ENCODE assay signal across 8 mouse cellular contexts in the genomic region with DNA sequence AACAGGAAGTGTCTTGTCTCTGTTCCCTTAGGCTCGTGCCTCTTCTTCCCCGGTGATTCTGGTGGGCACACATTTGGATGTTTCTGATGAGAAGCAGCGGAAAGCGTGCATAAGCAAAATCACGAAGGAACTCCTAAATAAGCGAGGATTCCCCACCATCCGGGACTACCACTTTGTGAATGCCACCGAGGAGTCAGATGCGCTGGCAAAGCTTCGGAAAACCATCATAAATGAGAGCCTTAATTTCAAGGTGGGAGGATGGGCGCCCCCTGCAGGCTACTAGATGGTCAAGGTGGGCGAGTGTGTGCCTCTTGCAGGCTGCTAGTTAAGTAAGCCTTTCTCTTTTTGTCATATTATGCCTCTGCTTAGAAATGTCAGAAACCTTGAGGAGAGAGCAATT.
DNase-seq lines count a peak whose midpoint lies in the region; ATAC-seq and TF ChIP-seq lines count a peak whose summit lies in the region.
"Had no signal": no experiment of that assay in that cellular context is flagged by ENCODE, and none has a peak within 500 bp of the region (broad histone marks: within the 10 kb centered on the region; RNA-seq: fewer than 3 reads in every experiment).

No protein-coding gene starts in this region.

- no peaks in the 10 kb centered on the region for H3K27me3 ChIP-seq in liver, embryonic 14.5 days (ENCODE audit: control insufficient read depth, insufficient read depth, low read length)
- no peaks in the 10 kb centered on the region for H3K27me3 ChIP-seq in liver, embryonic 11.5 days (replicated peaks; ENCODE audit: control insufficient read depth, insufficient read depth, low read length)
- H3K27me3 ChIP-seq: liver, embryonic 13.5 days had no signal

- no peak overlapping the region for H3K27ac ChIP-seq in liver, embryonic 14.5 days
- no peak overlapping the region for H3K27ac ChIP-seq in liver, embryonic 11.5 days (ENCODE audit: low read depth, low read length)
- H3K27ac ChIP-seq: liver, embryonic 13.5 days had no signal

- peak; percentile 49 for TF ChIP-seq CTCF in liver, embryonic 14.5 days (IDR thresholded peaks at IDR 0.05; ENCODE audit: low read depth)

- no peak overlapping the region for H3K9ac ChIP-seq in liver, embryonic 14.5 days (replicated peaks)
- no peak overlapping the region for H3K9ac ChIP-seq in liver, embryonic 11.5 days (ENCODE audit: low read depth, low read length)
- H3K9ac ChIP-seq: liver, embryonic 13.5 days had no signal

- H3K9me3 ChIP-seq in liver, embryonic 14.5 days (ENCODE audit: control insufficient read depth, low read length) = no peaks in the 10 kb centered on the region
- H3K9me3 ChIP-seq in liver, embryonic 11.5 days (ENCODE audit: control insufficient read depth, low read length) = no peaks in the 10 kb centered on the region
- H3K9me3 ChIP-seq: liver, embryonic 13.5 days had no signal

- DNase-seq in liver, embryonic 14.5 days (ENCODE audit: low read depth in 3 of 3, low spot score in 3 of 3) = no peak
- no peak for DNase-seq in liver, embryonic 11.5 days (ENCODE audit: low spot score)
- DNase-seq in adrenal gland, postnatal 14 days = peak; percentile 61
- peak; percentile 68 to 84 for DNase-seq in cerebellum, postnatal 14 days
- DNase-seq in layer of hippocampus, adult 18-20 months (ENCODE audit: low spot score in 2 of 2) = peak; percentile 45 to 76
- DNase-seq in mesoderm, embryonic 11.5 days (ENCODE audit: low read depth, low spot score) = peak; percentile 34
- DNase-seq: liver, embryonic 13.5 days had no signal

- TF ChIP-seq EP300 in liver, embryonic 14.5 days (IDR thresholded peaks at IDR 0.05; ENCODE audit: low read depth) = no peak

- H3K36me3 ChIP-seq in liver, embryonic 14.5 days (replicated peaks; ENCODE audit: control insufficient read depth, insufficient read depth, low read depth) = no peaks in the 10 kb centered on the region
- H3K36me3 ChIP-seq in liver, embryonic 11.5 days (ENCODE audit: control insufficient read depth, insufficient read depth, low read length) = no peaks in the 10 kb centered on the region
- H3K36me3 ChIP-seq: liver, embryonic 13.5 days had no signal

- no peak for ATAC-seq in liver, embryonic 14.5 days (ENCODE audit: insufficient read depth)
- ATAC-seq in liver, embryonic 11.5 days (replicated peaks; ENCODE audit: low FRiP score) = no peak
- no peak for ATAC-seq in monocyte, adult 5-6 weeks (replicated peaks; ENCODE audit: insufficient number of reproducible peaks, low FRiP score, low TSS enrichment, poor library complexity, severe bottlenecking)

- WGBS in liver, embryonic 14.5 days (ENCODE audit: insufficient replicate concordance) = 50% methylated on average over 12 of the region's 12 CpGs
- 64% methylated on average over 12 of the region's 12 CpGs for WGBS in liver, embryonic 11.5 days

- no peak overlapping the region for H3K4me3 ChIP-seq in liver, embryonic 14.5 days (ENCODE audit: insufficient read depth in 1 of 2, low read depth in 2 of 2, low read length in 2 of 2)
- H3K4me3 ChIP-seq in liver, embryonic 11.5 days (ENCODE audit: low read depth, low read length) = no peak overlapping the region
- H3K4me3 ChIP-seq: liver, embryonic 13.5 days had no signal

- H3K4me1 ChIP-seq in liver, embryonic 14.5 days (replicated peaks; ENCODE audit: control insufficient read depth in 2 of 2, insufficient read depth in 2 of 2, low read length in 1 of 2) = no peaks in the 10 kb centered on the region
- no peaks in the 10 kb centered on the region for H3K4me1 ChIP-seq in liver, embryonic 11.5 days (replicated peaks; ENCODE audit: control insufficient read depth, insufficient read depth, low read length)
- H3K4me1 ChIP-seq: liver, embryonic 13.5 days had no signal

- H3K4me2 ChIP-seq in liver, embryonic 14.5 days (ENCODE audit: low read depth) = no peak overlapping the region
- H3K4me2 ChIP-seq in liver, embryonic 11.5 days = no peak overlapping the region
- H3K4me2 ChIP-seq: liver, embryonic 13.5 days had no signal

Comparison
In these comparisons a context has a peak if more than half of its experiments do, and no peak if none do; other contexts are left out.
1. DNase-seq: peak in adrenal gland, postnatal 14 days (single experiment), cerebellum, postnatal 14 days (2 of 2), layer of hippocampus, adult 18-20 months (2 of 2) and mesoderm, embryonic 11.5 days (single experiment); none in liver, embryonic 14.5 days (0 of 3) and liver, embryonic 11.5 days (single experiment).